Mouse (Mus musculus): ENCODE measurements around the gene Gm20481. TPM values are rescaled to one million over a fixed set of nuclear protein-coding genes. Genes with fewer than 3 reads are reported as not detected.

Gene Gm20481
- polyA plus RNA-seq, 1 experiment = not detected

- Histone ChIP-seq H3K36me3 (ENCODE audit: control insufficient read depth, insufficient read depth, low read length) (peaks cover 33% of the 10 kb centered on the region), H3K27ac (ENCODE audit: insufficient read depth, low read depth, low read length) (no peak overlapping the region), H3K27me3 (ENCODE audit: control insufficient read depth, insufficient read depth, low read length) (no peaks in the 10 kb centered on the region), H3K4me3 (ENCODE audit: low read depth, low read length) (peak overlapping the region; percentile 81), H3K4me1 (ENCODE audit: control insufficient read depth, insufficient read depth, insufficient read length, low read length) (peaks cover 16% of the 10 kb centered on the region)
- WGBS = 48% methylated on average over 8 of the region's 8 CpGs
- TF ChIP-seq CTCF (IDR thresholded peaks at IDR 0.05; ENCODE audit: extremely low read depth, insufficient read length, insufficient replicate concordance, low read depth, low read length) = no peak
- TF ChIP-seq POLR2A (IDR thresholded peaks at IDR 0.05; ENCODE audit: low read depth, low read length) = no peak
Observed at GRCm38 (mm10) chr17:34932287-34932686, 37.4 kb upstream of the Gm20481 start.

GRCm38 (mm10) chr17:34934031-34934430 lies 35.7 kb upstream of the Gm20481 start:
- Histone ChIP-seq H3K4me1 (ENCODE audit: control insufficient read depth, insufficient read depth, insufficient read length, low read length) (peaks cover 16% of the 10 kb centered on the region), H3K36me3 (ENCODE audit: control insufficient read depth, insufficient read depth, low read length) (peaks cover 20% of the 10 kb centered on the region), H3K4me3 (ENCODE audit: low read depth, low read length) (peak overlapping the region; percentile 40), H3K27ac (ENCODE audit: insufficient read depth, low read depth, low read length) (no peak overlapping the region), H3K27me3 (ENCODE audit: control insufficient read depth, insufficient read depth, low read length) (no peaks in the 10 kb centered on the region)
- 73% methylated on average over 24 of the region's 24 CpGs for WGBS
- no peak for TF ChIP-seq POLR2A (IDR thresholded peaks at IDR 0.05; ENCODE audit: low read depth, low read length)
- TF ChIP-seq CTCF (IDR thresholded peaks at IDR 0.05; ENCODE audit: extremely low read depth, insufficient read length, insufficient replicate concordance, low read depth, low read length) = no peak

DNA sequence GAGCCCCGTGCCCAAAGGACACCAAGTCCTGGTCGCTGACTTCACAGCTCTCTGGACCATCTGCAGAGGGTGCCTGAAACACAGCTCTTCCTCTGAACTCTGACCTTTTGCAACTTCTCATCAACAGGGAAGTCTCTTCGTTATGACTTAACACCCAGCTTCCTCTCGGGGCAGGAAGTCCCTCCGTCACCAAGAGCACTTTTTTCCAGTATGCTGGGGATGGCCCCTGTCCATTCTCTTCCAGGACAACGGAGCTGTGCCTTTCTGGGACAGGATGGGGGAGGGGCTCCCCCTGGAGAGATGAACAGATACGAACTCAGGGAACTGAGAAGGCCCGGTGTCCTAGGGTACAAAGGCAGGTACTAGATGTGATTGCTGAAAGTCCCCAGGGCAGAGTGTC lies 34.9 kb upstream of the Gm20481 start:
- TF ChIP-seq POLR2A (IDR thresholded peaks at IDR 0.05; ENCODE audit: low read depth, low read length) (no peak), CTCF (IDR thresholded peaks at IDR 0.05; ENCODE audit: extremely low read depth, insufficient read length, insufficient replicate concordance, low read depth, low read length) (no peak)
- Histone ChIP-seq H3K4me1 (ENCODE audit: control insufficient read depth, insufficient read depth, insufficient read length, low read length) (peaks cover 16% of the 10 kb centered on the region), H3K4me3 (ENCODE audit: low read depth, low read length) (no peak overlapping the region), H3K36me3 (ENCODE audit: control insufficient read depth, insufficient read depth, low read length) (peaks cover 16% of the 10 kb centered on the region), H3K27me3 (ENCODE audit: control insufficient read depth, insufficient read depth, low read length) (no peaks in the 10 kb centered on the region), H3K27ac (ENCODE audit: insufficient read depth, low read depth, low read length) (no peak overlapping the region)
- 61% methylated on average over 8 of the region's 8 CpGs for WGBS

GRCm38 (mm10) chr17:34937960-34938505 lies 31.7 kb upstream of the Gm20481 start:
- WGBS = 83% methylated on average over 6 of the region's 6 CpGs
- no peaks in the 10 kb centered on the region for H3K27me3 ChIP-seq (ENCODE audit: control insufficient read depth, insufficient read depth, low read length)
- H3K36me3 ChIP-seq (ENCODE audit: control insufficient read depth, insufficient read depth, low read length) = peaks cover 12% of the 10 kb centered on the region
- no peak for TF ChIP-seq CTCF (IDR thresholded peaks at IDR 0.05; ENCODE audit: extremely low read depth, insufficient read length, insufficient replicate concordance, low read depth, low read length)
- no peak for TF ChIP-seq POLR2A (IDR thresholded peaks at IDR 0.05; ENCODE audit: low read depth, low read length)
- H3K27ac ChIP-seq (ENCODE audit: insufficient read depth, low read depth, low read length) = no peak overlapping the region
- H3K4me3 ChIP-seq (ENCODE audit: low read depth, low read length) = no peak overlapping the region
- peaks cover 21% of the 10 kb centered on the region for H3K4me1 ChIP-seq (ENCODE audit: control insufficient read depth, insufficient read depth, insufficient read length, low read length)

GRCm38 (mm10) chr17:34941344-34942041 lies 28.2 kb upstream of the Gm20481 start:
- H3K4me3 ChIP-seq (ENCODE audit: low read depth, low read length) = peak overlapping the region; percentile 46

GRCm38 (mm10) chr17:34943128-34943815 lies 26.4 kb upstream of the Gm20481 start:
- no peak for TF ChIP-seq CTCF (IDR thresholded peaks at IDR 0.05; ENCODE audit: extremely low read depth, insufficient read length, insufficient replicate concordance, low read depth, low read length)
- TF ChIP-seq POLR2A (IDR thresholded peaks at IDR 0.05; ENCODE audit: low read depth, low read length) = no peak
- Histone ChIP-seq H3K36me3 (ENCODE audit: control insufficient read depth, insufficient read depth, low read length) (no peaks in the 10 kb centered on the region), H3K4me1 (ENCODE audit: control insufficient read depth, insufficient read depth, insufficient read length, low read length) (peaks cover 25% of the 10 kb centered on the region), H3K27ac (ENCODE audit: insufficient read depth, low read depth, low read length) (peak overlapping the region; percentile 75), H3K27me3 (ENCODE audit: control insufficient read depth, insufficient read depth, low read length) (no peaks in the 10 kb centered on the region), H3K4me3 (ENCODE audit: low read depth, low read length) (no peak overlapping the region)
- WGBS = 39% methylated on average over 4 of the region's 4 CpGs

More at GRCm38 (mm10) chr17:34941344-34942041, 28.2 kb upstream of the Gm20481 start:
- no peaks in the 10 kb centered on the region for H3K27me3 ChIP-seq (ENCODE audit: control insufficient read depth, insufficient read depth, low read length)
- no peaks in the 10 kb centered on the region for H3K36me3 ChIP-seq (ENCODE audit: control insufficient read depth, insufficient read depth, low read length)
- peaks cover 25% of the 10 kb centered on the region for H3K4me1 ChIP-seq (ENCODE audit: control insufficient read depth, insufficient read depth, insufficient read length, low read length)
- no peak overlapping the region for H3K27ac ChIP-seq (ENCODE audit: insufficient read depth, low read depth, low read length)
- 24% methylated on average over 15 of the region's 15 CpGs for WGBS
- no peak for TF ChIP-seq CTCF (IDR thresholded peaks at IDR 0.05; ENCODE audit: extremely low read depth, insufficient read length, insufficient replicate concordance, low read depth, low read length)
- TF ChIP-seq POLR2A (IDR thresholded peaks at IDR 0.05; ENCODE audit: low read depth, low read length) = no peak

DNA sequence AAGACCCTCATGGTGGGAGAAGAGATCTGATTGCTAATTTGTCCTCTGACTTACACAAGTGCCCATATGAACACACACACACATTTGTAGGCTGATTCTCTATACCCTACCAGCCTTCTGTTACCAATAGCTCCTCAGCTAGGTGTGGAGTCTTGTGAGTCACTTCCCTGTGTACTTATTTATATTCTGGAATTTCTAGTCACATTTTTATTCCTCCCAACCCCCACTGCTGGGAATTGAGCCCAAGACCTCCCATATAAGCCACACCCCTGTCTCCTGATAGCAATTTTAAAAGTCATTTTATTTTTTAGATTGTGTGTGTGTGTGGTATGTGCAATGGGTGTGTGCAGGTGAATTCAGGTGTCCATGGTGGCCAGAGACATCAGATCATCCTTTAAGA lies 25.4 kb upstream of the Gm20481 start:
- peak overlapping the region; percentile 44 for H3K27ac ChIP-seq (ENCODE audit: insufficient read depth, low read depth, low read length)
- H3K4me3 ChIP-seq (ENCODE audit: low read depth, low read length) = no peak overlapping the region
- 0 out of 2 replicates have a peak, but pooled peaks cover 1% of the 10 kb centered on the region for H3K36me3 ChIP-seq (ENCODE audit: control insufficient read depth, insufficient read depth, low read length)
- H3K4me1 ChIP-seq (ENCODE audit: control insufficient read depth, insufficient read depth, insufficient read length, low read length) = peaks cover 27% of the 10 kb centered on the region
- TF ChIP-seq POLR2A (IDR thresholded peaks at IDR 0.05; ENCODE audit: low read depth, low read length) (no peak), CTCF (IDR thresholded peaks at IDR 0.05; ENCODE audit: extremely low read depth, insufficient read length, insufficient replicate concordance, low read depth, low read length) (no peak)
- H3K27me3 ChIP-seq (ENCODE audit: control insufficient read depth, insufficient read depth, low read length) = no peaks in the 10 kb centered on the region

All from small intestine, adult 2 months (tissue).